Mouse (Mus musculus) cortical plate, adult 2 months (tissue): ENCODE measurements around the gene Sbf2. TPM values are rescaled to one million over a fixed set of nuclear protein-coding genes. Genes with fewer than 3 reads are reported as not detected.
"Not testable (repeated sequence)": the region's sequence is repeated elsewhere in the genome, so short reads cannot be mapped to it uniquely, and the experiment has no call there.

Experiments
- H3K27ac ChIP-seq: fragments of 200-500 bp; 2 replicates; pipeline ENCODE4 v1.5.1; 2012; ENCODE audit warnings: low read length, control low read depth, inconsistent platforms; ENCODE audit not compliant: insufficient read depth
- H3K4me1 ChIP-seq: fragments of 200-500 bp; 2 replicates; pipeline ENCODE4 v1.6.1; 2011; ENCODE audit warnings: low read length; ENCODE audit not compliant: control insufficient read depth, insufficient read depth
- H3K4me3 ChIP-seq: fragments of 200-500 bp; 2 replicates; pipeline ENCODE4 v1.5.1; 2011; ENCODE audit warnings: mild to moderate bottlenecking, low read length, control low read depth; ENCODE audit not compliant: insufficient read depth
- CTCF ChIP-seq: fragments of 200-500 bp; IDR thresholded peaks from 2 replicates; pipeline ENCODE4 v1.5.1; 2011; ENCODE audit warnings: mild to moderate bottlenecking, control low read depth, low read length; ENCODE audit not compliant: insufficient read depth; ENCODE audit errors: extremely low read depth
- POLR2A ChIP-seq: fragments of 200-500 bp; IDR thresholded peaks from 2 replicates; pipeline ENCODE4 v1.6.1; 2011; ENCODE audit warnings: mild to moderate bottlenecking, low read length, control low read depth; ENCODE audit not compliant: insufficient read depth; ENCODE audit errors: extremely low read depth
- polyA plus RNA-seq: library from polyadenylated mRNA; depleted of rRNA; stranded (reverse); fragments of >200 nt; gene quantifications from 2 replicates; pipeline ENCODE4 v1.2.3, GENCODE M21; 2012

Sbf2 gene
- polyA plus RNA-seq, 1 experiment = 32.8 TPM

DNA sequence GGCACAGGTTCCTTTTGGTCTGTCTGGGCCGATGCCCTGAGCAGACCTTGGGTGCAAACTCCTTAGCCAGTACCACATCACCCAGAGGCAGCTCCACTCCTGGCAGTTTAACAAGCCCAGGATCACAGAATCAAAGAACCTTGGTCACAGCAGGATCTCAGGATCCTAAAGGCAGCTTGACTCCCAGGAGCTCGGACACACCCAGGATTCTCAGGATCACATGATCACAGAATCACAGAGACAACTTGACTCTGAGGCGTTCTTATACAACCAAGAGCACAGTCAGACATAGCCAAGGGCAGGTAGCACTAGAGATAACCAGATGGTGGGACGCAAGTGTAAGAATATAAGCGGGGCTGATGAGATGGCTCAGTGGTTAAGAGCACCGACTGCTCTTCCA is 71.4 kb downstream of the Sbf2 start:
- TF ChIP-seq POLR2A = no peak
- no peak for TF ChIP-seq CTCF
- Histone ChIP-seq H3K27ac (no peak overlapping the region), H3K4me1 (no peaks in the 10 kb centered on the region), H3K4me3 (no peak overlapping the region)

DNA sequence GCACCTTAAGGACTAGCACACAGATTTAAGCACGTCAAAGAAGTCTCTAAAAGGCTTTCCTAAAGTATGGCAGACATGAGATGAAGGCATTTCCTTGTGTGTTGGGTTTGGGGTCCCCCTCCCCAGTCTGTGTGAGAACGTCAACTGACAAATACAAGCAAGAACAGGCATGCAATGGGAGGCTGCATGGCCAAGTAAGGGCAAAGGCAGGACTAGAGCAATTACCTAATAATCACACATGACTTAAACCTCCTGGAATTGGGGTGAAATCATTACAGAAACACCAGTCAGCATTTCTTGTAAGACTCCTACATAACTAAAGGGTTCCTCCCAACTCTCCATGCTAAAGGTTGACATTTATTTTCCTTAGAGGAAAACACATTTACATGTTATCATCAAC is 75.5 kb downstream of the Sbf2 start:
- TF ChIP-seq POLR2A = no peak
- TF ChIP-seq CTCF = no peak
- Histone ChIP-seq H3K4me3 (no peak overlapping the region), H3K4me1 (no peaks in the 10 kb centered on the region), H3K27ac (no peak overlapping the region)

DNA sequence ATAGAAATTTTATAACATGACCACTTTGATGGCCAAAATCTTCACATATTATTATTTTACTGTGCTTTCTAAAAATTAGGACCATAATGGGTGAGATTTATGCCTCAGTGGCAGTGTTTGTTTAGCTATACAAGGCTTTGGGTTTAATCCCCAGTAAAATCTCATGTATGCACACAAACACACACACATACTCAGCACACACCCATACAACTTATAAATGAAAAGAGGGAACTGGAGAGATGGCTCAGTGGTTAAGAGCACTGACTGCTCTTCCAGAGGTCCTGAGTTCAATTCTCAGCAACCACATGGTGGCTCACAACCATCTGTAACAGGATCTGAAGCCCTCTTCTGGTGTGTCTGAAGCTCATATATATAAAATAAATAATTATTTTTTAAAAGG is 84.4 kb downstream of the Sbf2 start:
- not testable (repeated sequence) for H3K27ac ChIP-seq, H3K4me1 ChIP-seq, H3K4me3 ChIP-seq

DNA sequence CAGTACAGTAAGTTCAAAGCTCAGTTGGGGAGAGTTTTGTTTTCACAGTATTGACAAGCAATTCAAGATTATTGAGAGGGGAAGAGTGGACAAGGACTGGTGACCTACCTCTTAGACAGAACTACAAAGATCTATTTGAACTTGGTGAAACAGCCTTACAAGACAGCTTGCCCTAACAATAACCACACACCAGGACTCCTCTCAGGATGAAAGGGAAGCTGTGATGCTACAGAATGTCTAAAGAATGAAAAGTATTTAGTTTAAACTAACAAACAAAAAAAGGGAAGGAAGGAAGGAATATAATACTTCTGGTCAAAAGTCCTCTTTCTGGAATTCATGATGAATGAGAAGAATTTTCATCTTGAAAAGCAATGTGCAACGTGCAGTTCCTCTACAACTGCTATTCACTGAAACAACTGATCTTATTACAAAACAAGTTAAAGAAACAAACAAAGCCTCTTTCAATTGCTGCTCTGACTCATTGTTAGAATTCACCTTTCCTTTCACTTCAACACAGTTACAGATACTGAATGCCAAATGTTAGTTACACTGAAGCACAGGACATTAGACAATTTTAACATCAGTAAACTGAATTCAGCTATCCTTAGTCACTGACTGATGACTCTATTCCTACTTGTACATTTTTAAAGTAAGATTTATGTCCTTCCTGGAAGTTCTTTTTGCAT is 89.5 kb downstream of the Sbf2 start:
- Histone ChIP-seq H3K4me1 (no peaks in the 10 kb centered on the region), H3K27ac (no peak overlapping the region), H3K4me3 (no peak overlapping the region)
- TF ChIP-seq CTCF (no peak), POLR2A (no peak)

DNA sequence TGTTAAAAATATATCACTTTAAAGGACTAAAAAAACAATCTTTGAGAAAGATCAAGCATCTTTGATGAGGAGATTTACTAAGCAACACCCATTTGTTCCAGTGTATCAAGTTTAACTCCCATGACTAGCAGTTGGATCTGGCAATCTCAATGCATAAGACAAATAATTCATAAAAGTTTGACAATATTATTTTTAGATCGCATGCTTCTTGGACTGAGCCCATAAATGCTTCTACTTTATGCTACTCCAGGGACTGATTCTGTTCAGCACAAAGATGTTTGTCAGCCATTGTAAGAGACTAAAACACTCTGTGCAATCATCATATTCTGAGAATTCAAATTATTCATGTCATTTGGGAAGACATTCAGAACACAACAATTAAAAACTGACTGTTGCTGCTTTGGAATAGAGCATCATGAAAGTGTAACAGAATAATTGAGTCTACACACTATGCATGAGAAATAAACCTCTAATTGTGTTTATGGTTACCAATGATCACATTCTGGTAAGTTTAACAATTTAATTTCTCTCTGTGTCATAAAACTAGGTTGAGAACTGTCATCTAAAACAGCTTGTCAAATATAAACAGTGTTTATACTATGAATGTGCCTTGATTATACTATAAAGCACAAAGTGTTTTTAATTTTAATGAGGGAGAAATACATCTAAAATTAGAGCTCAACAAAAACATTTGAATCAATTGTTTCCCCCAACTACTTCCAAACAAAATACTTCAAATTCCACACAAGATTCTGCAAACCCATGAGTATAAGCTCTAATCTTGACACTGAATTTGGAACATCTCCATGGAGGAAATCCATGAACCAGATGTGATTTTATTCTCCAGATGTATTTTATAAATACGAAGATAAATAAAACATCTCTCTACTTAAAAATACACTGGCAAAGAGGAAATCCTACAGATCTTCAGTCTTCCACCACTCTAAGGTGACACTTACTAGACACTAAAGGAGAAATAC is 98.2 kb downstream of the Sbf2 start:
- TF ChIP-seq POLR2A (no peak), CTCF (no peak)
- Histone ChIP-seq H3K27ac (no peak overlapping the region), H3K4me3 (no peak overlapping the region), H3K4me1 (no peaks in the 10 kb centered on the region)

DNA sequence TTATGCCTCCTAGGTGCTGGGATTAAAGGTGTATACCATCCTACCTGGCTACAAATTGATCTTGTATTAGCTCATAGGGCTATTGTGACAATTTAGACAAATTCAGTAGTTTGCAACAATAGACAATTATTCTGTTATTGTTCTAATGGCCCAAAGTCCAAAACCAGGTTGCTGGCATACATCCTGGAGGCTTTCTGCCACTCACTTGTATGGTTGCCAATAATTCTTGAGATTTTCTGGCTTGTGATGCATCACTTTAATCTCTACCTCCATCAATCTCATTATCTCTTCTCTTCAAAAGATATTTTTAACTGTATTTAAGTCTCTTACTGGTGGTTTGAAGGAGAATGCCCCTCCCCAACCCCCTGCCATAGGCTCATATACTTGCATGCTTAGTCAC is 100.6 kb downstream of the Sbf2 start:
- no peak for TF ChIP-seq POLR2A
- no peak for TF ChIP-seq CTCF
- Histone ChIP-seq H3K4me1 (no peaks in the 10 kb centered on the region), H3K27ac (no peak overlapping the region), H3K4me3 (no peak overlapping the region)

DNA sequence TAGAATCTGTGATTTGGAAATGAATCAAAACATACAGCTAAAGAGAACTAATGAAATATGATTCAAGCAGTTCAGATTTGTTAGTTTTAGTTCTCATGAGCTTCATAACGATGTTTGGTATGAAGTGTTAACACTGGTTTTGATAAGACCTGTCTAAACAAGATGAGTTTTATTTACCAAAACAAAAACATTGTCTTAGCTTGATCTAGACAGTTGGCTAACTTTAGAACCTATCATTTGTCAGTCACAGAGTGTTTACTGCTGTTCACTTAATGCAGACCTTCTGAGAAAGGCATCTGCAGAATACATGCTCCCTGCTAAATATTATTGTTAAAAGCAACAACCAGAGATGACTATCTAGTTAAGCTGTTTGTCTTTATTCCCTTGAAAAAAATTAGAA is 116.1 kb downstream of the Sbf2 start:
- TF ChIP-seq CTCF = no peak
- no peak for TF ChIP-seq POLR2A
- no peak overlapping the region for H3K27ac ChIP-seq
- no peak overlapping the region for H3K4me3 ChIP-seq
- no peaks in the 10 kb centered on the region for H3K4me1 ChIP-seq

DNA sequence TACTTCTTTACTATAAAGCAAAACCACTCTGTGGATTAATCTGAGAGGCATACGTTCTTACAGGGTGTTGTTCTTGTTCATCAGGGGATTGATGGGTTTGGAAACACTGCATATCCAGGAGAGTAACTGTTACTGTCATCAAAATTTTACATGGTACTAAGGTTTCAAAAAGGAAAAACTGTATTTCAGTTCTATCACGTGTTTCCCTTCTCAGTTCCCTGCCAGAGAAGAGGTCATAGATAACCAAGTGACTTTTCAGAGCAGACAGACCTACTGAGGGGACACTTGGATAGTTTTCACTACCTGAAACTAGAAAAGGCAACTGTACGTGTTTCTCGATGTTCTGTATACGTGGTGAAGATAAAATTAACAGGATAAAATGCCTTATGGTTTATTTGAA is 123.7 kb downstream of the Sbf2 start:
- TF ChIP-seq POLR2A (no peak), CTCF (no peak)
- Histone ChIP-seq H3K4me1 (no peaks in the 10 kb centered on the region), H3K4me3 (no peak overlapping the region), H3K27ac (no peak overlapping the region)

DNA sequence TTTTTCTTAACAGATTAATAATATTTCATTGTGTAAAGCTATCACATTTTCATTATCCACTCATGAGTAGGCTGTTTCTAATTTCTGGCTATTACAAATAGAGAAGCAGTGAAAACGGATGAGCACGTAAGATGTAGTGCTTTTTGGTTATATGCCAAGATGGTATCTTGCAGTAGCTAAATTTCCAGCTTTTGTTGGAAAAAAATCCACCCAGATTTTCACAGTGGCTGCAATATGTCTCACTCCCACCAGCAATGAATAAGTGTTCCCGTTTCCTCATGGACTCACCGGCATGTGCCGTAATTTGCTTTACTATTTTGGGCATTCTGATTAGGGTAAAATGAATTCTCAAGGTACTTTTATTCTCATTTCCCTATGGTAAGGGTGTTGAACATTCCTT is 129.7 kb downstream of the Sbf2 start:
- Histone ChIP-seq H3K4me1 (no peaks in the 10 kb centered on the region; the same call in none of the 2 replicates), H3K27ac (no peak overlapping the region), H3K4me3 (no peak overlapping the region)
- no peak for TF ChIP-seq POLR2A
- no peak for TF ChIP-seq CTCF

DNA sequence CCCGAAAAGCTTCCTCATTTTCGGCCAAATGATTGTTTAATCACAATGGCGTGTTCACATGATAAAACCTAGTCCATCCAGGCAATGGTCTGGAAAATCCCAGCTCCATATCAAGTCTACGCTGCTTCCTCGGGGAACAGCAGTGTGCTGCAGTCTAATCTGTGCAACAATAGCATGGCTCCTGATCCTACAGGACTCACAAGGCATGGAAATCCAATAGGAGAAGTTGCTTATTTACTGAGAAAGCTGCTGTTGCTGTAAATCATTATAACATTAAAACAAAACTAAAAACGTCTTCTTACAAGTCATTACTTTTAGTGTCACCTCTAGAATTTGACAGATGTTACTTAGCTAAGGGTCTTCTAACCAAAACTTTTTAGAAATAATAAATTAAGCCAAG is 143.7 kb downstream of the Sbf2 start:
- no peak overlapping the region for H3K4me3 ChIP-seq
- TF ChIP-seq POLR2A (no peak), CTCF (no peak)
- no peak overlapping the region for H3K27ac ChIP-seq
- H3K4me1 ChIP-seq = peaks cover 2% of the 10 kb centered on the region; the same call in 1 of the 2 replicates
